Mouse (Mus musculus): ENCODE measurements around the gene Cfl1. TPM values are rescaled to one million over a fixed set of nuclear protein-coding genes. Genes with fewer than 3 reads are reported as not detected.

Cfl1 gene
- polyA plus RNA-seq, 1 experiment from 2014 or later, result 4,056 TPM

Other genes starting within 250 kb of the Cfl1 start
- gene Pacs1, start 217.3 kb upstream of the Cfl1 start, polyA plus RNA-seq (2014; fragmentation: Nextera tagmentation; extraction: Ambion mirVana), result 23.2 and 23.4 TPM in 2 replicates
- gene Sf3b2, start 195.0 kb upstream of the Cfl1 start, polyA plus RNA-seq (2014; fragmentation: Nextera tagmentation; extraction: Ambion mirVana), result 385 and 404 TPM in 2 replicates
- 14.0 and 14.6 TPM in 2 replicates for gene Gal3st3, start 192.1 kb upstream of the Cfl1 start, polyA plus RNA-seq (2014; fragmentation: Nextera tagmentation; extraction: Ambion mirVana)
- gene Catsper1, start 154.7 kb upstream of the Cfl1 start, polyA plus RNA-seq (2014; fragmentation: Nextera tagmentation; extraction: Ambion mirVana), result not detected in 2 replicates
- 1.7 and 2.3 TPM in 2 replicates for gene Cst6, start 140.9 kb upstream of the Cfl1 start, polyA plus RNA-seq (2014; fragmentation: Nextera tagmentation; extraction: Ambion mirVana)
- gene Eif1ad, start 123.7 kb upstream of the Cfl1 start, polyA plus RNA-seq (2014; fragmentation: Nextera tagmentation; extraction: Ambion mirVana), result 73.6 and 76.6 TPM in 2 replicates
- gene Banf1, start 123.3 kb upstream of the Cfl1 start, polyA plus RNA-seq (2014; fragmentation: Nextera tagmentation; extraction: Ambion mirVana), result 392 and 442 TPM in 2 replicates
- 75.2 and 79.2 TPM in 2 replicates for gene Sart1, start 101.8 kb upstream of the Cfl1 start, polyA plus RNA-seq (2014; fragmentation: Nextera tagmentation; extraction: Ambion mirVana)
- gene Tsga10ip, start 87.9 kb upstream of the Cfl1 start, polyA plus RNA-seq (2014; fragmentation: Nextera tagmentation; extraction: Ambion mirVana), result 0.53 and 0.54 TPM in 2 replicates
- 182 and 211 TPM in 2 replicates for gene Drap1, start 65.5 kb upstream of the Cfl1 start, polyA plus RNA-seq (2014; fragmentation: Nextera tagmentation; extraction: Ambion mirVana)
- 33.4 and 35.2 TPM in 2 replicates for gene AI837181, start 65.3 kb upstream of the Cfl1 start, polyA plus RNA-seq (2014; fragmentation: Nextera tagmentation; extraction: Ambion mirVana)
- 0.13 TPM in 1 of 2 replicates, not detected in the other for gene Fosl1, start 42.9 kb upstream of the Cfl1 start, polyA plus RNA-seq (2014; fragmentation: Nextera tagmentation; extraction: Ambion mirVana)
- 6.6 and 6.9 TPM in 2 replicates for gene Ccdc85b, start 32.6 kb upstream of the Cfl1 start, polyA plus RNA-seq (2014; fragmentation: Nextera tagmentation; extraction: Ambion mirVana)
- gene Fibp, start 29.8 kb upstream of the Cfl1 start, polyA plus RNA-seq (2014; fragmentation: Nextera tagmentation; extraction: Ambion mirVana), result 103 and 119 TPM in 2 replicates
- gene Ctsw, start 21.9 kb upstream of the Cfl1 start, polyA plus RNA-seq (2014; fragmentation: Nextera tagmentation; extraction: Ambion mirVana), result 3.0 and 4.7 TPM in 2 replicates
- gene Efemp2, start 16.5 kb upstream of the Cfl1 start, polyA plus RNA-seq (2014; fragmentation: Nextera tagmentation; extraction: Ambion mirVana), result 51.2 and 55.7 TPM in 2 replicates
- gene Mus81, start 2.1 kb upstream of the Cfl1 start, polyA plus RNA-seq (2014; fragmentation: Nextera tagmentation; extraction: Ambion mirVana), result 38.8 and 44.3 TPM in 2 replicates
- gene 1700020D05Rik, start 13.3 kb downstream of the Cfl1 start, polyA plus RNA-seq (2014; fragmentation: Nextera tagmentation; extraction: Ambion mirVana), result 0.34 TPM in 1 of 2 replicates, not detected in the other
- gene Snx32, start 20.1 kb downstream of the Cfl1 start, polyA plus RNA-seq (2014; fragmentation: Nextera tagmentation; extraction: Ambion mirVana), result 21.2 and 22.2 TPM in 2 replicates
- 0.40 and 0.52 TPM in 2 replicates for gene Ovol1, start 70.2 kb downstream of the Cfl1 start, polyA plus RNA-seq (2014; fragmentation: Nextera tagmentation; extraction: Ambion mirVana)
- 1.4 and 1.5 TPM in 2 replicates for gene Ap5b1, start 77.6 kb downstream of the Cfl1 start, polyA plus RNA-seq (2014; fragmentation: Nextera tagmentation; extraction: Ambion mirVana)
- gene Rnaseh2c, start 111.4 kb downstream of the Cfl1 start, polyA plus RNA-seq (2014; fragmentation: Nextera tagmentation; extraction: Ambion mirVana), result 143 and 148 TPM in 2 replicates
- 36.9 and 39.3 TPM in 2 replicates for gene Kat5, start 119.8 kb downstream of the Cfl1 start, polyA plus RNA-seq (2014; fragmentation: Nextera tagmentation; extraction: Ambion mirVana)
- 27.2 and 29.6 TPM in 2 replicates for gene Rela, start 147.0 kb downstream of the Cfl1 start, polyA plus RNA-seq (2014; fragmentation: Nextera tagmentation; extraction: Ambion mirVana)
- gene Sipa1, start 173.3 kb downstream of the Cfl1 start, polyA plus RNA-seq (2014; fragmentation: Nextera tagmentation; extraction: Ambion mirVana), result 7.8 and 8.2 TPM in 2 replicates
- 13.4 and 14.7 TPM in 2 replicates for gene Map3k11, start 198.3 kb downstream of the Cfl1 start, polyA plus RNA-seq (2014; fragmentation: Nextera tagmentation; extraction: Ambion mirVana)
- 22.9 and 23.1 TPM in 2 replicates for gene Pcnx3, start 198.5 kb downstream of the Cfl1 start, polyA plus RNA-seq (2014; fragmentation: Nextera tagmentation; extraction: Ambion mirVana)
- gene Kcnk7, start 213.9 kb downstream of the Cfl1 start, polyA plus RNA-seq (2014; fragmentation: Nextera tagmentation; extraction: Ambion mirVana), result 0.19 TPM in 1 of 2 replicates, not detected in the other
- 4.4 and 6.2 TPM in 2 replicates for gene Ehbp1l1, start 235.9 kb downstream of the Cfl1 start, polyA plus RNA-seq (2014; fragmentation: Nextera tagmentation; extraction: Ambion mirVana)
- 165 and 174 TPM in 2 replicates for gene Fam89b, start 239.2 kb downstream of the Cfl1 start, polyA plus RNA-seq (2014; fragmentation: Nextera tagmentation; extraction: Ambion mirVana)

Data from hindbrain, embryonic 11.5 days (tissue).